Mouse (Mus musculus): ENCODE results near the gene Slc2a9. TPM values are rescaled to one million over a fixed set of nuclear protein-coding genes. Genes with fewer than 3 reads are reported as not detected.

The Slc2a9 gene
- polyA plus RNA-seq, 1 experiment from 2014 or later, result 1.2 TPM

GRCm38 (mm10) chr5:38540898-38541297 is 38.0 kb upstream of the Slc2a9 start:
- H3K27ac ChIP-seq (ENCODE audit: low read depth), result no peak overlapping the region
- no peak overlapping the region for H3K4me3 ChIP-seq (ENCODE audit: low read depth, low read length)
- no peaks in the 10 kb centered on the region for H3K4me1 ChIP-seq (replicated peaks; ENCODE audit: control insufficient read depth, insufficient read depth, low read length)
- DNase-seq (ENCODE audit: low spot score), result no peak
- 86% methylated on average over 1 of the region's 1 CpGs for WGBS
- H3K36me3 ChIP-seq (ENCODE audit: control insufficient read depth, insufficient read depth, low read length), result peaks cover 100% of the 10 kb centered on the region
- no peak overlapping the region for H3K9ac ChIP-seq (ENCODE audit: low read length)
- H3K27me3 ChIP-seq (replicated peaks; ENCODE audit: control insufficient read depth, insufficient read depth, low read length), result no peaks in the 10 kb centered on the region
- no peak for ATAC-seq (replicated peaks; ENCODE audit: low FRiP score, low TSS enrichment, low read depth)
- H3K4me2 ChIP-seq (ENCODE audit: low read length), result no peak overlapping the region
- no peaks in the 10 kb centered on the region for H3K9me3 ChIP-seq (ENCODE audit: control insufficient read depth, low read length)

DNA sequence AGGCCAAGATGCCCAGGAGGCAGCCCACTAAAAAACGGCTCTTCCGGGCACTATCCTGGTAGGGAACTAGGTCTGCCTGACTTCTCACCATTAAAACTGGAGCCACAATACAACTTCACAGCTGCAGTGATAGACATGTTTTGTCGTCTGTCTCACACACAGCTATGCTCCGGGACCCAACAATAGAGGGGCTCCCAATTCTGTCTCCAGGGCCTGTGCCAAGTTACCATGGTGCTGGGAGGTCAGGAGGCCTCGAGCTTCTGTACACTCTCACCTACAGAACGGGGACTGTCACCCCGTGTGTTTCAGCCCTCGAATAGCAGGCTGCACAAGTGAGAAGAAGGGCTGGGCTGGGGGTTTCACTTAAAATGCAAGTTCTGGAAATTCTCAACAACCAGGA is 35.6 kb upstream of the Slc2a9 start:
- Histone ChIP-seq H3K27me3 (replicated peaks; ENCODE audit: control insufficient read depth, insufficient read depth, low read length) (no peaks in the 10 kb centered on the region), H3K4me3 (ENCODE audit: low read depth, low read length) (no peak overlapping the region), H3K4me1 (replicated peaks; ENCODE audit: control insufficient read depth, insufficient read depth, low read length) (no peaks in the 10 kb centered on the region), H3K9ac (ENCODE audit: low read length) (no peak overlapping the region), H3K4me2 (ENCODE audit: low read length) (no peak overlapping the region), H3K27ac (ENCODE audit: low read depth) (no peak overlapping the region), H3K36me3 (ENCODE audit: control insufficient read depth, insufficient read depth, low read length) (peaks cover 100% of the 10 kb centered on the region), H3K9me3 (ENCODE audit: control insufficient read depth, low read length) (no peaks in the 10 kb centered on the region)
- ATAC-seq (replicated peaks; ENCODE audit: low FRiP score, low TSS enrichment, low read depth), result no peak
- WGBS, result 87% methylated on average over 8 of the region's 8 CpGs
- DNase-seq (ENCODE audit: low spot score), result no peak

DNA sequence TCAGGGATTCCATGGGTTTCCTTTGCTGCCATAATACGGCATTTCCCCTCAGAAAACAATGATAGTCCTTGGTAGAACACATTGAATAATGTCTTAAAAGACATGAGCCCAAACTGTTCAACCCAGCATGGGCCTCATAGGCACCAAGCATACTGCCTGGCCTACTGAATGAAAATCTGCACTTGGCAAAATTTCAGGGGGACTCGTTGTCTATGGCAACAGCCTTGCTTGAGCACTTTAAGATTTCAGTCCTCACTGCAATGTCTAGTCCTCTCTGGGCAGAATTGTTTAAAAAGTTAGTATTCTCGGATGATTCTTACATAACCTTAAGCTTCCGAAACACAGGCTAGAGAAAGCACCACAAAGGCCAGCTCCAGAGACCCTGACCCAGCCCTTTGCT is 34.9 kb upstream of the Slc2a9 start:
- Histone ChIP-seq H3K36me3 (ENCODE audit: control insufficient read depth, insufficient read depth, low read length) (peaks cover 100% of the 10 kb centered on the region), H3K27ac (ENCODE audit: low read depth) (no peak overlapping the region), H3K4me1 (replicated peaks; ENCODE audit: control insufficient read depth, insufficient read depth, low read length) (no peaks in the 10 kb centered on the region), H3K9me3 (ENCODE audit: control insufficient read depth, low read length) (no peaks in the 10 kb centered on the region), H3K4me2 (ENCODE audit: low read length) (no peak overlapping the region), H3K4me3 (ENCODE audit: low read depth, low read length) (no peak overlapping the region), H3K27me3 (replicated peaks; ENCODE audit: control insufficient read depth, insufficient read depth, low read length) (no peaks in the 10 kb centered on the region), H3K9ac (ENCODE audit: low read length) (no peak overlapping the region)
- ATAC-seq (replicated peaks; ENCODE audit: low FRiP score, low TSS enrichment, low read depth), result no peak
- WGBS, result 87% methylated on average over 4 of the region's 4 CpGs
- DNase-seq (ENCODE audit: low spot score), result no peak

GRCm38 (mm10) chr5:38536822-38537221 is 33.9 kb upstream of the Slc2a9 start:
- ATAC-seq (replicated peaks; ENCODE audit: low FRiP score, low TSS enrichment, low read depth), result no peak

DNA sequence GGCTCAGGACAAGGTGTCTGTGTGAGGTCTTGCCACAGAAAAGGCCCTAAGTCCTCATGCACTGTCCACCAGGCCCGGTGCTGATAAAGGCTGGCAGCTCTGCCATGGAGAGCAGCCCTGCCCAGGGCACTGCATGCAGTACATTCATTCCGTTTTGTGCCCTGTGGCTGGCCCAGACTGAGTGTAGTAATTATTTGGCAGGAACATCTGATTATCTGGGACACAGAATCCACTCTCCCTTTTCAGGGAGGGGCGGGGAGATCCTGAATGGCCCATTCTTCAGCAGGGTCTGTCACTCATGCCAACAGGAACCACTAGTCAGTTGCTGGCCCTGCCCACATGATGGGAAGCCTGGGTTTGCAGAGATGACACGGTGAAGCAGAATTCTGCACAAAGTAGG is 29.1 kb upstream of the Slc2a9 start:
- Histone ChIP-seq H3K36me3 (ENCODE audit: control insufficient read depth, insufficient read depth, low read length) (peaks cover 100% of the 10 kb centered on the region), H3K4me2 (ENCODE audit: low read length) (no peak overlapping the region), H3K27me3 (replicated peaks; ENCODE audit: control insufficient read depth, insufficient read depth, low read length) (no peaks in the 10 kb centered on the region), H3K4me3 (ENCODE audit: low read depth, low read length) (no peak overlapping the region), H3K4me1 (replicated peaks; ENCODE audit: control insufficient read depth, insufficient read depth, low read length) (no peaks in the 10 kb centered on the region), H3K27ac (ENCODE audit: low read depth) (no peak overlapping the region), H3K9me3 (ENCODE audit: control insufficient read depth, low read length) (no peaks in the 10 kb centered on the region), H3K9ac (ENCODE audit: low read length) (no peak overlapping the region)
- WGBS, result 87% methylated on average over 4 of the region's 4 CpGs
- ATAC-seq (replicated peaks; ENCODE audit: low FRiP score, low TSS enrichment, low read depth) (no peak), DNase-seq (ENCODE audit: low spot score) (no peak)

More at GRCm38 (mm10) chr5:38536822-38537221, 33.9 kb upstream of the Slc2a9 start:
- no peaks in the 10 kb centered on the region for H3K4me1 ChIP-seq (replicated peaks; ENCODE audit: control insufficient read depth, insufficient read depth, low read length)
- no peak overlapping the region for H3K4me2 ChIP-seq (ENCODE audit: low read length)
- no peak overlapping the region for H3K4me3 ChIP-seq (ENCODE audit: low read depth, low read length)
- H3K9me3 ChIP-seq (ENCODE audit: control insufficient read depth, low read length), result no peaks in the 10 kb centered on the region
- H3K27me3 ChIP-seq (replicated peaks; ENCODE audit: control insufficient read depth, insufficient read depth, low read length), result no peaks in the 10 kb centered on the region
- no peak overlapping the region for H3K9ac ChIP-seq (ENCODE audit: low read length)
- H3K27ac ChIP-seq (ENCODE audit: low read depth), result no peak overlapping the region
- 81% methylated on average over 3 of the region's 3 CpGs for WGBS
- peaks cover 100% of the 10 kb centered on the region for H3K36me3 ChIP-seq (ENCODE audit: control insufficient read depth, insufficient read depth, low read length)
- DNase-seq (ENCODE audit: low spot score), result no peak

- Histone ChIP-seq H3K9me3 (ENCODE audit: control insufficient read depth, low read length) (no peaks in the 10 kb centered on the region), H3K36me3 (ENCODE audit: control insufficient read depth, insufficient read depth, low read length) (peaks cover 97% of the 10 kb centered on the region), H3K4me3 (ENCODE audit: low read depth, low read length) (no peak overlapping the region), H3K27ac (ENCODE audit: low read depth) (no peak overlapping the region), H3K4me2 (ENCODE audit: low read length) (no peak overlapping the region), H3K27me3 (replicated peaks; ENCODE audit: control insufficient read depth, insufficient read depth, low read length) (no peaks in the 10 kb centered on the region), H3K9ac (ENCODE audit: low read length) (no peak overlapping the region), H3K4me1 (replicated peaks; ENCODE audit: control insufficient read depth, insufficient read depth, low read length) (no peaks in the 10 kb centered on the region)
- 75% methylated on average over 6 of the region's 6 CpGs for WGBS
- DNase-seq (ENCODE audit: low spot score) (no peak), ATAC-seq (replicated peaks; ENCODE audit: low FRiP score, low TSS enrichment, low read depth) (no peak)
Observed at GRCm38 (mm10) chr5:38529724-38530428, 26.9 kb upstream of the Slc2a9 start.

DNA sequence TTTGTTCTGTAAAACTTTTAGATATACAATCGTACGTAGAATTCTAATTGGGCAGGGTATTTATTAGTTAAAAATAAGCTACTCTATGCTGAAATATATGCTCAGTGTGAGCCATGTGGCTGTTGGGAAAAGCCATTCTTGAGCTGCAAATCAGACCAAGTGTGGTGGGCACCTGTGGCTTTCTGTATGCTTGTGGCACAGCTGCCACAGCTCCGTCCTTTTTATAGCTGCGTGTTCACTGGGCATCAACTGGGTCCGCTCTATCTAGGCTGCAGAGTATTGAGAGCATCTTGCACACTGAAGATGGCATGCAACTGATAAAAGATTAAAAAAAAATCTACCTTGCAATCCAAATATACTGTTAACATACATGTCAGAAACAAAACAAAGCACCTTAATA is 20.0 kb upstream of the Slc2a9 start:
- DNase-seq (ENCODE audit: low spot score) (no peak), ATAC-seq (replicated peaks; ENCODE audit: low FRiP score, low TSS enrichment, low read depth) (no peak)
- Histone ChIP-seq H3K9ac (ENCODE audit: low read length) (no peak overlapping the region), H3K4me3 (ENCODE audit: low read depth, low read length) (no peak overlapping the region), H3K9me3 (ENCODE audit: control insufficient read depth, low read length) (no peaks in the 10 kb centered on the region), H3K27me3 (replicated peaks; ENCODE audit: control insufficient read depth, insufficient read depth, low read length) (no peaks in the 10 kb centered on the region), H3K36me3 (ENCODE audit: control insufficient read depth, insufficient read depth, low read length) (peaks cover 33% of the 10 kb centered on the region), H3K4me2 (ENCODE audit: low read length) (no peak overlapping the region), H3K27ac (ENCODE audit: low read depth) (no peak overlapping the region), H3K4me1 (replicated peaks; ENCODE audit: control insufficient read depth, insufficient read depth, low read length) (no peaks in the 10 kb centered on the region)
- WGBS, result 91% methylated on average over 5 of the region's 5 CpGs

DNA sequence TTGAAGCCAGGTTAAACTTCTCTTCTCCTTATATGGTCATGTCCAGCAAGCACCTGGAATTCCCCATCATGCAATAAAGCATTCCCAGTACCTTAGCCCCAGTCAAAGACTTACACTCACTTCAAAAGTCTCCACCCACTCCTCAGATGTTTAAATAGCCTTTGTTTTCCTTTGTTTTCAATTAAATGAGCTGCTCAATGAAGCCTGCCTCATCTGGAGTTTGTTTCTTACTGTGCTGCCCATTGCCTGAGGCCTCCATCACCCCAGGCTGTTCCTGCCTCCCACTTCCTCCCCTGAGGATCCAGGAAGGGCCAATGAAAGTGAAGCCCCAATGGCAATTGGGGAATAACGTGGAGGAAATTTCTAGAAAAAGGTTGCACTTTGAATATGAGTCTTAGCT is 17.9 kb upstream of the Slc2a9 start:
- Histone ChIP-seq H3K27me3 (replicated peaks; ENCODE audit: control insufficient read depth, insufficient read depth, low read length) (no peaks in the 10 kb centered on the region), H3K9me3 (ENCODE audit: control insufficient read depth, low read length) (no peaks in the 10 kb centered on the region), H3K27ac (ENCODE audit: low read depth) (no peak overlapping the region), H3K4me2 (ENCODE audit: low read length) (no peak overlapping the region), H3K4me3 (ENCODE audit: low read depth, low read length) (no peak overlapping the region), H3K9ac (ENCODE audit: low read length) (no peak overlapping the region), H3K4me1 (replicated peaks; ENCODE audit: control insufficient read depth, insufficient read depth, low read length) (no peaks in the 10 kb centered on the region), H3K36me3 (ENCODE audit: control insufficient read depth, insufficient read depth, low read length) (peaks cover 11% of the 10 kb centered on the region)
- 61% methylated on average over 1 of the region's 1 CpGs for WGBS
- DNase-seq (ENCODE audit: low spot score) (no peak), ATAC-seq (replicated peaks; ENCODE audit: low FRiP score, low TSS enrichment, low read depth) (no peak)

- Histone ChIP-seq H3K27me3 (replicated peaks; ENCODE audit: control insufficient read depth, insufficient read depth, low read length) (no peaks in the 10 kb centered on the region), H3K9ac (ENCODE audit: low read length) (no peak overlapping the region), H3K4me1 (replicated peaks; ENCODE audit: control insufficient read depth, insufficient read depth, low read length) (no peaks in the 10 kb centered on the region), H3K9me3 (ENCODE audit: control insufficient read depth, low read length) (no peaks in the 10 kb centered on the region), H3K27ac (ENCODE audit: low read depth) (no peak overlapping the region), H3K4me3 (ENCODE audit: low read depth, low read length) (no peak overlapping the region), H3K36me3 (ENCODE audit: control insufficient read depth, insufficient read depth, low read length) (no peaks in the 10 kb centered on the region), H3K4me2 (ENCODE audit: low read length) (no peak overlapping the region)
- 59% methylated on average over 6 of the region's 6 CpGs for WGBS
- DNase-seq (ENCODE audit: low spot score) (no peak), ATAC-seq (replicated peaks; ENCODE audit: low FRiP score, low TSS enrichment, low read depth) (no peak)
Observed at GRCm38 (mm10) chr5:38516267-38516666, 13.3 kb upstream of the Slc2a9 start.

All from intestine, embryonic 14.5 days (tissue).